Mouse (Mus musculus) small intestine, adult 2 months (tissue): ENCODE results near the gene Podxl2.
A peak's percentile ranks its signal among the peaks of the same experiment; 100 is the strongest.

Source experiments
- CTCF ChIP-seq: fragments of 200-500 bp; IDR thresholded peaks from 2 replicates; pipeline ENCODE4 v1.5.1; 2012; ENCODE audit warnings: low read depth, mild to moderate bottlenecking, control low read depth, inconsistent platforms, low read length, moderate library complexity, mixed read lengths; ENCODE audit not compliant: insufficient replicate concordance, insufficient read length; ENCODE audit errors: extremely low read depth
- POLR2A ChIP-seq: fragments of 200-500 bp; IDR thresholded peaks from 2 replicates; pipeline ENCODE4 v1.6.1; 2012; ENCODE audit warnings: low read depth, mild to moderate bottlenecking, control low read depth, inconsistent platforms, low read length, moderate library complexity

GRCm38 (mm10) chr6:88899086-88899485, 24.2 kb upstream of the Podxl2 start:
- 0 out of 2 replicates have a peak, but pooled peaks have one; percentile 6 for TF ChIP-seq POLR2A
- TF ChIP-seq CTCF = no peak
